Comparison of ENCODE assay signal across 15 mouse cellular contexts in genomic region chr9:70954226-70954625, GRCm38 (mm10). TPM values are rescaled to one million over a fixed set of nuclear protein-coding genes. Genes with fewer than 3 reads are reported as not detected.
"Had no signal": no experiment of that assay in that cellular context is flagged by ENCODE, and none has a peak within 500 bp of the region (broad histone marks: within the 10 kb centered on the region; RNA-seq: fewer than 3 reads in every experiment).

No protein-coding gene starts in this region.

- H3K9me3 ChIP-seq: limb, embryonic 10.5 days; liver, embryonic 15.5 days had no signal

- H3K27me3 ChIP-seq: liver, embryonic 15.5 days had no signal

- DNase-seq: kidney, adult 18-20 months; kidney, postnatal 10 days; kidney, postnatal 4 days; lung, adult 2 months; lung, postnatal 36 days; right cerebral cortex, postnatal 25 days; thymus, postnatal 4 days had no signal

- H3K4me1 ChIP-seq: liver, embryonic 15.5 days had no signal

- H3K27ac ChIP-seq: limb, embryonic 10.5 days; liver, embryonic 15.5 days; stomach, postnatal 0 days had no signal

- H3K4me2 ChIP-seq: liver, embryonic 11.5 days; liver, embryonic 15.5 days had no signal

- H3K36me3 ChIP-seq: limb, embryonic 10.5 days; liver, embryonic 15.5 days had no signal

- H3K9ac ChIP-seq: liver, embryonic 15.5 days had no signal

- H3K4me3 ChIP-seq: limb, embryonic 10.5 days; liver, embryonic 15.5 days had no signal

- ATAC-seq: lung, postnatal 0 days; midbrain, embryonic 16.5 days had no signal

RNA-seq across cellular contexts. Expression of gene Lipc, which starts 2.2 kb away (rescaled TPM):
- total RNA-seq: left cerebral cortex, adult 18-20 months; megakaryocyte progenitor cell, adult 5-6 weeks had no signal
- polyA plus RNA-seq: limb, embryonic 10.5 days had no signal
